Mouse (Mus musculus): ENCODE data around the gene Osr1. TPM values are rescaled to one million over a fixed set of nuclear protein-coding genes. Genes with fewer than 3 reads are reported as not detected.

The Osr1 gene
- 68.9 and 73.4 TPM in 2 replicates for polyA plus RNA-seq (2015; fragmentation: Nextera tagmentation; extraction: Ambion mirVana)

- ATAC-seq (ENCODE audit: insufficient number of reproducible peaks, low FRiP score, low TSS enrichment, low read depth), result no peak
- peak within 1 kb of the TSS; percentile 68 for H3K4me2 ChIP-seq
- H3K9ac ChIP-seq, result no peak within 1 kb of the TSS
- peaks cover 23% of the 10 kb centered on the region for H3K4me1 ChIP-seq
- H3K4me3 ChIP-seq, result peak within 1 kb of the TSS; percentile 38
- H3K27me3 ChIP-seq, result peaks cover 46% of the 10 kb centered on the region
- WGBS, result under 1% methylated on average over 15 of the region's 15 CpGs
- no peaks in the 10 kb centered on the region for H3K36me3 ChIP-seq
- H3K27ac ChIP-seq, result 0 out of 2 replicates have a peak within 1 kb of the TSS, but pooled peaks have one; percentile 43
- no peaks in the 10 kb centered on the region for H3K9me3 ChIP-seq
These were observed at the start of gene Osr1 for GRCm38 (mm10) chr12:9569971-9570370. TSS of gene Osr1 (plus strand) at chr12:9570116.

- ATAC-seq (ENCODE audit: insufficient number of reproducible peaks, low FRiP score, low TSS enrichment, low read depth), result peak; percentile 40; the same call in 1 of the 2 replicates
- Histone ChIP-seq H3K9ac (no peak overlapping the region), H3K36me3 (no peaks in the 10 kb centered on the region), H3K27ac (peak overlapping the region; percentile 12; the same call in 1 of the 2 replicates), H3K27me3 (no peaks in the 10 kb centered on the region), H3K9me3 (no peaks in the 10 kb centered on the region), H3K4me1 (peaks cover 4% of the 10 kb centered on the region; the same call in 1 of the 2 replicates), H3K4me2 (no peak overlapping the region), H3K4me3 (no peak overlapping the region)
- WGBS, result 37% methylated on average over 2 of the region's 2 CpGs
These were observed 19.6 kb upstream of the Osr1 start for GRCm38 (mm10) chr12:9550328-9550727.

- no peak for ATAC-seq (ENCODE audit: insufficient number of reproducible peaks, low FRiP score, low TSS enrichment, low read depth)
- Histone ChIP-seq H3K9me3 (no peaks in the 10 kb centered on the region), H3K36me3 (no peaks in the 10 kb centered on the region), H3K4me3 (no peak overlapping the region), H3K9ac (no peak overlapping the region), H3K4me2 (no peak overlapping the region), H3K4me1 (no peaks in the 10 kb centered on the region), H3K27me3 (peaks cover 16% of the 10 kb centered on the region), H3K27ac (no peak overlapping the region)
- WGBS, result 68% methylated on average over 3 of the region's 3 CpGs
These were observed 5.0 kb upstream of the Osr1 start for GRCm38 (mm10) chr12:9564956-9565355.

- H3K4me2 ChIP-seq, result peak overlapping the region; percentile 68
- H3K9me3 ChIP-seq, result no peaks in the 10 kb centered on the region
- 0 out of 2 replicates have a peak overlapping the region, but pooled peaks have one; percentile 43 for H3K27ac ChIP-seq
- peaks cover 48% of the 10 kb centered on the region for H3K27me3 ChIP-seq
- peaks cover 23% of the 10 kb centered on the region for H3K4me1 ChIP-seq
- H3K9ac ChIP-seq, result no peak overlapping the region
- peak overlapping the region; percentile 38 for H3K4me3 ChIP-seq
- ATAC-seq (ENCODE audit: insufficient number of reproducible peaks, low FRiP score, low TSS enrichment, low read depth), result no peak
- under 1% methylated on average over 17 of the region's 17 CpGs for WGBS
- no peaks in the 10 kb centered on the region for H3K36me3 ChIP-seq
These were observed 630 bp downstream of the Osr1 start for GRCm38 (mm10) chr12:9570496-9570995.

GRCm38 (mm10) chr12:9571276-9571940 lies 1.5 kb downstream of the Osr1 start:
- Histone ChIP-seq H3K9ac (no peak overlapping the region), H3K27me3 (peaks cover 53% of the 10 kb centered on the region), H3K4me3 (peak overlapping the region; percentile 38; the same call in 1 of the 2 replicates), H3K4me2 (peak overlapping the region; percentile 68), H3K4me1 (peaks cover 23% of the 10 kb centered on the region), H3K9me3 (no peaks in the 10 kb centered on the region), H3K36me3 (no peaks in the 10 kb centered on the region), H3K27ac (no peak overlapping the region)
- 17% methylated on average over 13 of the region's 13 CpGs for WGBS
- no peak for ATAC-seq (ENCODE audit: insufficient number of reproducible peaks, low FRiP score, low TSS enrichment, low read depth)

GRCm38 (mm10) chr12:9572022-9572421 lies 2.1 kb downstream of the Osr1 start:
- Histone ChIP-seq H3K36me3 (no peaks in the 10 kb centered on the region), H3K9me3 (no peaks in the 10 kb centered on the region), H3K27me3 (peaks cover 59% of the 10 kb centered on the region), H3K4me2 (no peak overlapping the region), H3K27ac (no peak overlapping the region), H3K9ac (no peak overlapping the region), H3K4me1 (peaks cover 23% of the 10 kb centered on the region), H3K4me3 (no peak overlapping the region)
- ATAC-seq (ENCODE audit: insufficient number of reproducible peaks, low FRiP score, low TSS enrichment, low read depth), result no peak
- 51% methylated on average over 4 of the region's 4 CpGs for WGBS

GRCm38 (mm10) chr12:9573682-9574081 lies 3.8 kb downstream of the Osr1 start:
- peaks cover 73% of the 10 kb centered on the region for H3K27me3 ChIP-seq
- H3K4me3 ChIP-seq, result peak overlapping the region; percentile 58
- no peak for ATAC-seq (ENCODE audit: insufficient number of reproducible peaks, low FRiP score, low TSS enrichment, low read depth)
- 12% methylated on average over 12 of the region's 12 CpGs for WGBS
- H3K9ac ChIP-seq, result peak overlapping the region; percentile 69; the same call in 1 of the 2 replicates
- peaks cover 30% of the 10 kb centered on the region for H3K4me1 ChIP-seq
- H3K36me3 ChIP-seq, result no peaks in the 10 kb centered on the region
- H3K9me3 ChIP-seq, result no peaks in the 10 kb centered on the region
- H3K27ac ChIP-seq, result no peak overlapping the region
- H3K4me2 ChIP-seq, result peak overlapping the region; percentile 75

- peak overlapping the region; percentile 58 for H3K4me3 ChIP-seq
- H3K36me3 ChIP-seq, result no peaks in the 10 kb centered on the region
- peak overlapping the region; percentile 69 for H3K9ac ChIP-seq
- peak; percentile 78; the same call in 1 of the 2 replicates for ATAC-seq (ENCODE audit: insufficient number of reproducible peaks, low FRiP score, low TSS enrichment, low read depth)
- peaks cover 73% of the 10 kb centered on the region for H3K27me3 ChIP-seq
- peak overlapping the region; percentile 85 for H3K27ac ChIP-seq
- no peaks in the 10 kb centered on the region for H3K9me3 ChIP-seq
- H3K4me2 ChIP-seq, result peak overlapping the region; percentile 75
- peaks cover 35% of the 10 kb centered on the region for H3K4me1 ChIP-seq
- WGBS, result under 1% methylated on average over 38 of the region's 38 CpGs
These were observed 4.4 kb downstream of the Osr1 start for GRCm38 (mm10) chr12:9574244-9574871.

GRCm38 (mm10) chr12:9575158-9576042 lies 5.5 kb downstream of the Osr1 start:
- H3K9ac ChIP-seq, result peak overlapping the region; percentile 69
- H3K4me1 ChIP-seq, result peaks cover 46% of the 10 kb centered on the region
- H3K9me3 ChIP-seq, result no peaks in the 10 kb centered on the region
- no peak for ATAC-seq (ENCODE audit: insufficient number of reproducible peaks, low FRiP score, low TSS enrichment, low read depth)
- 8% methylated on average over 21 of the region's 21 CpGs for WGBS
- H3K27me3 ChIP-seq, result peaks cover 76% of the 10 kb centered on the region
- H3K4me2 ChIP-seq, result peak overlapping the region; percentile 75
- H3K36me3 ChIP-seq, result no peaks in the 10 kb centered on the region
- H3K4me3 ChIP-seq, result peak overlapping the region; percentile 58
- peak overlapping the region; percentile 85 for H3K27ac ChIP-seq

- Histone ChIP-seq H3K9ac (peak overlapping the region; percentile 69; the same call in 1 of the 2 replicates), H3K4me2 (peak overlapping the region; percentile 75), H3K9me3 (no peaks in the 10 kb centered on the region), H3K27me3 (peaks cover 78% of the 10 kb centered on the region), H3K4me1 (peaks cover 47% of the 10 kb centered on the region), H3K27ac (peak overlapping the region; percentile 85), H3K4me3 (peak overlapping the region; percentile 58), H3K36me3 (no peaks in the 10 kb centered on the region)
- WGBS, result 7% methylated on average over 18 of the region's 18 CpGs
- ATAC-seq (ENCODE audit: insufficient number of reproducible peaks, low FRiP score, low TSS enrichment, low read depth), result no peak
These were observed 6.2 kb downstream of the Osr1 start for GRCm38 (mm10) chr12:9576043-9576538.

- H3K9me3 ChIP-seq, result no peaks in the 10 kb centered on the region
- no peak for ATAC-seq (ENCODE audit: insufficient number of reproducible peaks, low FRiP score, low TSS enrichment, low read depth)
- H3K4me2 ChIP-seq, result peak overlapping the region; percentile 75
- peak overlapping the region; percentile 58 for H3K4me3 ChIP-seq
- H3K4me1 ChIP-seq, result peaks cover 49% of the 10 kb centered on the region
- 0 out of 2 replicates have a peak overlapping the region, but pooled peaks have one; percentile 18 for H3K9ac ChIP-seq
- WGBS, result 45% methylated on average over 2 of the region's 2 CpGs
- no peaks in the 10 kb centered on the region for H3K36me3 ChIP-seq
- peak overlapping the region; percentile 35; the same call in 1 of the 2 replicates for H3K27ac ChIP-seq
- peaks cover 78% of the 10 kb centered on the region for H3K27me3 ChIP-seq
These were observed 7.7 kb downstream of the Osr1 start for GRCm38 (mm10) chr12:9577610-9578009.
